In genomic region chr7:44846804-44847203, GRCm38 (mm10) we compare ENCODE assay signal across 20 mouse cellular contexts. TPM values are rescaled to one million over a fixed set of nuclear protein-coding genes. Genes with fewer than 3 reads are reported as not detected.
A peak's percentile ranks its signal among the peaks of the same experiment; 100 is the strongest.
DNase-seq lines count a peak whose midpoint lies in the region; ATAC-seq lines count a peak whose summit lies in the region.
"Had no signal": no experiment of that assay in that cellular context is flagged by ENCODE, and none has a peak within 500 bp of the region (broad histone marks: within the 10 kb centered on the region; RNA-seq: fewer than 3 reads in every experiment).

No protein-coding gene starts in this region.

- DNase-seq in cerebellum, adult 8-10 months: peak; percentile 39
- no peak for DNase-seq in cerebellum, postnatal 4 days (ENCODE audit: low spot score in 2 of 2)
- DNase-seq in hindbrain, embryonic 14.5 days (ENCODE audit: low spot score): no peak
- no peak for DNase-seq in lung, postnatal 25 days (ENCODE audit: low spot score)
- DNase-seq: adrenal gland, postnatal 25 days; forebrain, postnatal 0 days; gastrocnemius, postnatal 36 days; kidney, adult 8-10 months; lung, embryonic 14.5 days; lung, postnatal 36 days; thymus, adult 2 months; thymus, postnatal 4 days had no signal

- no peaks in the 10 kb centered on the region for H3K9me3 ChIP-seq in hindbrain, embryonic 12.5 days (replicated peaks)
- no peaks in the 10 kb centered on the region for H3K9me3 ChIP-seq in hindbrain, embryonic 14.5 days (ENCODE audit: control insufficient read depth, low read length)
- H3K9me3 ChIP-seq in megakaryocyte, embryonic 14.5 days: no peaks in the 10 kb centered on the region
- no peaks in the 10 kb centered on the region for H3K9me3 ChIP-seq in embryonic facial prominence, embryonic 13.5 days
- H3K9me3 ChIP-seq: embryonic facial prominence, embryonic 15.5 days; limb, embryonic 13.5 days had no signal

- 89% methylated on average over 7 of the region's 7 CpGs for WGBS in hindbrain, embryonic 12.5 days
- WGBS in hindbrain, embryonic 14.5 days: 94% methylated on average over 7 of the region's 7 CpGs
- WGBS in embryonic facial prominence, embryonic 13.5 days: 92% methylated on average over 7 of the region's 7 CpGs

- no peak overlapping the region for H3K4me3 ChIP-seq in hindbrain, embryonic 12.5 days
- no peak overlapping the region for H3K4me3 ChIP-seq in hindbrain, embryonic 14.5 days (replicated peaks; ENCODE audit: low read length)
- peak overlapping the region; percentile 69 for H3K4me3 ChIP-seq in megakaryocyte, embryonic 14.5 days (replicated peaks)
- H3K4me3 ChIP-seq in embryonic facial prominence, embryonic 13.5 days: no peak overlapping the region

- no peak overlapping the region for H3K27ac ChIP-seq in hindbrain, embryonic 12.5 days
- H3K27ac ChIP-seq in hindbrain, embryonic 14.5 days: no peak overlapping the region
- H3K27ac ChIP-seq in embryonic facial prominence, embryonic 13.5 days: no peak overlapping the region
- H3K27ac ChIP-seq: embryonic facial prominence, embryonic 15.5 days; limb, embryonic 13.5 days; stomach, postnatal 0 days had no signal

- H3K4me1 ChIP-seq in hindbrain, embryonic 12.5 days: peaks cover 21% of the 10 kb centered on the region
- H3K4me1 ChIP-seq in hindbrain, embryonic 14.5 days (replicated peaks; ENCODE audit: control insufficient read depth, insufficient read depth, low read length): peaks cover 19% of the 10 kb centered on the region
- H3K4me1 ChIP-seq in megakaryocyte, embryonic 14.5 days: peaks cover 72% of the 10 kb centered on the region
- peaks cover 24% of the 10 kb centered on the region for H3K4me1 ChIP-seq in embryonic facial prominence, embryonic 13.5 days

- peaks cover 49% of the 10 kb centered on the region for H3K36me3 ChIP-seq in hindbrain, embryonic 12.5 days
- H3K36me3 ChIP-seq in hindbrain, embryonic 14.5 days (replicated peaks; ENCODE audit: control insufficient read depth, insufficient read depth): peaks cover 51% of the 10 kb centered on the region
- peaks cover 65% of the 10 kb centered on the region for H3K36me3 ChIP-seq in megakaryocyte, embryonic 14.5 days (replicated peaks; ENCODE audit: low read length)
- peaks cover 55% of the 10 kb centered on the region for H3K36me3 ChIP-seq in embryonic facial prominence, embryonic 13.5 days

- peak overlapping the region; percentile 35; the same call in 1 of the 2 replicates for H3K9ac ChIP-seq in hindbrain, embryonic 12.5 days
- H3K9ac ChIP-seq in hindbrain, embryonic 14.5 days: no peak overlapping the region
- 0 out of 2 replicates have a peak overlapping the region, but pooled peaks have one; percentile 16 for H3K9ac ChIP-seq in embryonic facial prominence, embryonic 13.5 days
- H3K9ac ChIP-seq: embryonic facial prominence, embryonic 15.5 days; liver, embryonic 14.5 days; lung, embryonic 14.5 days had no signal

- H3K4me2 ChIP-seq in hindbrain, embryonic 12.5 days (replicated peaks): no peak overlapping the region
- no peak overlapping the region for H3K4me2 ChIP-seq in hindbrain, embryonic 14.5 days (replicated peaks)
- no peak overlapping the region for H3K4me2 ChIP-seq in embryonic facial prominence, embryonic 13.5 days

- no peak for ATAC-seq in hindbrain, embryonic 12.5 days (ENCODE audit: low FRiP score)
- no peak for ATAC-seq in hindbrain, embryonic 14.5 days (ENCODE audit: low FRiP score)
- ATAC-seq in megakaryocyte, adult 5-6 weeks (ENCODE audit: poor library complexity, severe bottlenecking): no peak
- no peak for ATAC-seq in embryonic facial prominence, embryonic 13.5 days (ENCODE audit: insufficient number of reproducible peaks, insufficient read depth, low FRiP score, low TSS enrichment, low read depth)
- ATAC-seq: forebrain, postnatal 0 days had no signal

- H3K27me3 ChIP-seq in hindbrain, embryonic 12.5 days: peaks cover 4% of the 10 kb centered on the region; the same call in 1 of the 2 replicates
- H3K27me3 ChIP-seq in hindbrain, embryonic 14.5 days (ENCODE audit: control insufficient read depth, insufficient read depth, low read length): 0 out of 2 replicates have a peak, but pooled peaks cover 1% of the 10 kb centered on the region
- no peaks in the 10 kb centered on the region for H3K27me3 ChIP-seq in megakaryocyte, embryonic 14.5 days (replicated peaks)
- H3K27me3 ChIP-seq in embryonic facial prominence, embryonic 13.5 days: no peaks in the 10 kb centered on the region

RNA-seq across cellular contexts. Expression of gene Akt1s1, which starts 2.0 kb away (rescaled TPM):
- 99.3 and 101 TPM in 2 replicates for polyA plus RNA-seq in hindbrain, embryonic 12.5 days (2016; fragmentation: Nextera tagmentation; extraction: Ambion mirVana)
- polyA plus RNA-seq in hindbrain, embryonic 14.5 days (2014; fragmentation: Nextera tagmentation; extraction: Ambion mirVana): 57.6 and 59.1 TPM in 2 replicates
- polyA plus RNA-seq in megakaryocyte, embryonic 14.5 days (2012; ENCODE audit: insufficient read depth, low replicate concordance): 372 and 2,506 TPM in 2 replicates
- total RNA-seq in megakaryocyte, adult 5-6 weeks (2015): 4.7 and 6.5 TPM in 2 replicates
- 8.0 and 9.6 TPM in 2 replicates for total RNA-seq in megakaryocyte, adult 5-6 weeks (2017)
- 104 and 110 TPM in 2 replicates for polyA plus RNA-seq in embryonic facial prominence, embryonic 13.5 days (2015; fragmentation: Nextera tagmentation; extraction: Ambion mirVana)

RNA-seq across cellular contexts. Expression of gene Tbc1d17, which starts 2.1 kb away (rescaled TPM):
- 103 and 110 TPM in 2 replicates for polyA plus RNA-seq in hindbrain, embryonic 12.5 days (2016; fragmentation: Nextera tagmentation; extraction: Ambion mirVana)
- 98.5 and 104 TPM in 2 replicates for polyA plus RNA-seq in hindbrain, embryonic 14.5 days (2014; fragmentation: Nextera tagmentation; extraction: Ambion mirVana)
- 44.5 TPM in 2 replicates for polyA plus RNA-seq in megakaryocyte, embryonic 14.5 days (2012; ENCODE audit: insufficient read depth, low replicate concordance)
- total RNA-seq in megakaryocyte, adult 5-6 weeks (2015): 12.5 and 17.6 TPM in 2 replicates
- total RNA-seq in megakaryocyte, adult 5-6 weeks (2017): 13.0 and 14.8 TPM in 2 replicates
- polyA plus RNA-seq in embryonic facial prominence, embryonic 13.5 days (2015; fragmentation: Nextera tagmentation; extraction: Ambion mirVana): 83.1 and 91.0 TPM in 2 replicates

RNA-seq across cellular contexts. Expression of gene Pnkp, which starts 10.1 kb away (rescaled TPM):
- polyA plus RNA-seq in hindbrain, embryonic 12.5 days (2016; fragmentation: Nextera tagmentation; extraction: Ambion mirVana): 34.7 and 35.1 TPM in 2 replicates
- polyA plus RNA-seq in hindbrain, embryonic 14.5 days (2014; fragmentation: Nextera tagmentation; extraction: Ambion mirVana): 23.4 and 26.5 TPM in 2 replicates
- polyA plus RNA-seq in megakaryocyte, embryonic 14.5 days (2012; ENCODE audit: insufficient read depth, low replicate concordance): 30.0 and 36.4 TPM in 2 replicates
- 75.1 and 89.7 TPM in 2 replicates for total RNA-seq in megakaryocyte, adult 5-6 weeks (2015)
- total RNA-seq in megakaryocyte, adult 5-6 weeks (2017): 109 and 129 TPM in 2 replicates
- 30.0 and 30.7 TPM in 2 replicates for polyA plus RNA-seq in embryonic facial prominence, embryonic 13.5 days (2015; fragmentation: Nextera tagmentation; extraction: Ambion mirVana)

RNA-seq across cellular contexts. Expression of gene Ptov1, which starts 22.8 kb away (rescaled TPM):
- 606 and 662 TPM in 2 replicates for polyA plus RNA-seq in hindbrain, embryonic 12.5 days (2016; fragmentation: Nextera tagmentation; extraction: Ambion mirVana)
- polyA plus RNA-seq in hindbrain, embryonic 14.5 days (2014; fragmentation: Nextera tagmentation; extraction: Ambion mirVana): 430 and 454 TPM in 2 replicates
- polyA plus RNA-seq in megakaryocyte, embryonic 14.5 days (2012; ENCODE audit: insufficient read depth, low replicate concordance): 191 and 368 TPM in 2 replicates
- total RNA-seq in megakaryocyte, adult 5-6 weeks (2015): 21.3 and 29.0 TPM in 2 replicates
- total RNA-seq in megakaryocyte, adult 5-6 weeks (2017): 5.9 and 8.7 TPM in 2 replicates
- 469 and 526 TPM in 2 replicates for polyA plus RNA-seq in embryonic facial prominence, embryonic 13.5 days (2015; fragmentation: Nextera tagmentation; extraction: Ambion mirVana)

RNA-seq across cellular contexts. Expression of gene Atf5, which starts 30.3 kb away (rescaled TPM):
- polyA plus RNA-seq in hindbrain, embryonic 12.5 days (2016; fragmentation: Nextera tagmentation; extraction: Ambion mirVana): 3.9 and 4.6 TPM in 2 replicates
- 2.2 and 2.5 TPM in 2 replicates for polyA plus RNA-seq in hindbrain, embryonic 14.5 days (2014; fragmentation: Nextera tagmentation; extraction: Ambion mirVana)
- 279 and 321 TPM in 2 replicates for polyA plus RNA-seq in megakaryocyte, embryonic 14.5 days (2012; ENCODE audit: insufficient read depth, low replicate concordance)
- total RNA-seq in megakaryocyte, adult 5-6 weeks (2015): 2.1 and 2.6 TPM in 2 replicates
- 1.9 and 5.3 TPM in 2 replicates for total RNA-seq in megakaryocyte, adult 5-6 weeks (2017)
- polyA plus RNA-seq in embryonic facial prominence, embryonic 13.5 days (2015; fragmentation: Nextera tagmentation; extraction: Ambion mirVana): 6.4 and 6.5 TPM in 2 replicates
